Mouse (Mus musculus) neutrophil, adult 5-6 weeks (primary cell): ENCODE measurements around the gene Olfr376. TPM values are rescaled to one million over a fixed set of nuclear protein-coding genes. Genes with fewer than 3 reads are reported as not detected.

ENCODE experiments used
- ATAC-seq: fragments of 151-379, 151-347 bp; 2 replicates; pipeline ENCODE4 v1.8.0; 2017; ENCODE audit warnings: mild to moderate bottlenecking, moderate TSS enrichment; ENCODE audit not compliant: insufficient number of reproducible peaks, poor library complexity, low FRiP score, severe bottlenecking; ENCODE audit errors: extremely low read depth
- total RNA-seq: library from RNA; stranded (forward); fragments of 200-1000 nt; gene quantifications from 2 replicates; pipeline ENCODE4 v1.2.3, GENCODE M21; 2017

Olfr376 gene
- not detected in 2 replicates for total RNA-seq

DNA sequence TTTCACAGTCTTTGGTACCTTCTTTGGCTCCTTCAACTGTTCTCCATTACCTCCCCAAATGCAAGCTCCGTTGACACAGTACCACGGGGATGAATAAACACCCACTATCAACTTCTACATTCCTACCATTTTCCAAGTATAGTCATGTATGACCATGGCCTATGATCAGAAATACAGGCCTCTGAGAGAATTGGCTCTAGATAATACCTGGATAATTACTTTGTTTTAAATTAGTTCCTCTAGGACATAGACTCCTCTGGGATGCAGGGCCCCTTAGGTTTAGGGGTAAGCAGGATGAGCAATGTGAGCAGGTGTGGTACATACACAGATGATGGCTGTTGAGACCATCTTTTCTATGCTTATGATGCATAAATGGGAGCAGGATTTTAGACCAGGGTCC is at the start of gene Olfr376:
Gene Olfr376 (plus strand): TSS at position 301 of the 400 bp plus-strand sequence.
- ATAC-seq: no peak

- no peak for ATAC-seq
These were observed 46.9 kb upstream of the Olfr376 start for GRCm38 (mm10) chr11:73323906-73324830.

- ATAC-seq: no peak
These were observed 44.6 kb upstream of the Olfr376 start for GRCm38 (mm10) chr11:73326485-73326886.

DNA sequence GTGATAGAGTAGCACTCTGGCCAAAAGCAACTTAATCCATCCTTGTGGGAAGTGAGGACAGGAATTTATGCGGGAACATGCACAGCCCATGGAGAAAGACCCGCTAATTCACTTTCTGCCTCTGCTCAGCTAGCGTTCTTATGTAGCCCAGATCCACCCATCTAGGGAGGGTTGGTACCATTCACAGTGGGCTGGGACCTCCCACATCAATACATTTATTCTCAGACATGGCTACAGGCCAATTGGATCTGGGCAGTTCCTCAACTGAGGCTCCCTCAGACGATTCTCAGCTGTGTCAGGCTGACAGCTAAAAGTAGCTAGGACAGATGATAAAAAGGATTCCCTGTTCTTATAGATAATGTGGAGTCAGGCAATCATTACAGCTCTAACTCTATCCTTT is 43.7 kb upstream of the Olfr376 start:
- no peak for ATAC-seq

GRCm38 (mm10) chr11:73329442-73329841 is 41.6 kb upstream of the Olfr376 start, which contains the start of the genes Aspa, Gm49340 and Spata22:
TSS of gene Aspa (minus strand) at chr11:73329596.
TSS of gene Gm49340 (plus strand) at chr11:73329741.
TSS of gene Spata22 (plus strand) at chr11:73329741.
- ATAC-seq: no peak

DNA sequence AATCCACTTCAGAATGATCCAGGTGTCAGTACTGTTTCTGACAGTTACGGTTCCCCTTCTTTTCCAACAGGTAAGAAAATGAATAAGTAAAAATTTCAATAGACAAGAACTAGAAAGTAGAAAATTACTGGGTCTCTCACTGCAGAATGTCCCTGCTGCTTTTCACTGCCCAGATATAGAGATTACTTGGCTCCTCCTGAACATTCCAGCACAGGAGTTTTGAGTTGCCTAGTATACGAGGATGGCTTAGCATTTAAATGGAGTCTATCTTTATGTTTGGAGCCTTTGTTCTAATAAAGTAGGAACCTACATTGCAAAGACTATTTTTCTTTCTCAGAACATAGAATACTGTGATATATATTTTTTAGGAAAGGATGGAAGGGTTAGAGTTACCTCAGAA is 37.7 kb upstream of the Olfr376 start:
- no peak for ATAC-seq

- no peak for ATAC-seq
These were observed 34.1 kb upstream of the Olfr376 start for GRCm38 (mm10) chr11:73336919-73337318.

- ATAC-seq: no peak
These were observed 20.6 kb upstream of the Olfr376 start, which contains the start of gene Olfr20 for GRCm38 (mm10) chr11:73350483-73350882. TSS of gene Olfr20 (plus strand) at chr11:73350783.

DNA sequence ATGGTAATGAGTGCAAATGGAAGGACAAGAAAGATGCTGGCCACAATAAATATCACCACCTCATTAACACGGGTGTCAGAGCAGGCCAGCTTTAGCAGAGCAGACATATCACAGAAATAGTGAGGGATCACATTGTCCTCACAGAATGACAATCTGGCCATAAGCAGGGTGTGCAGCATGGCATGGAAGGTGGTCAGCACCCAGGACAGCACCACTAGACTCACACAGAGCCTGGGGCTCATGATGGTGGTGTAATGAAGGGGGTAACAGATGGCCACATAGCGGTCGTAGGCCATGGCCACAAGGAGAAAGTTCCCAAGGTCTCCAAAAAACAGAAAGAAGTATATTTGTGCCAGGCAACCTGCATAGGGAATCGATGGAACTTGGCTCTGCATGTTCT is 24.3 kb downstream of the Olfr376 start:
- ATAC-seq: no peak

DNA sequence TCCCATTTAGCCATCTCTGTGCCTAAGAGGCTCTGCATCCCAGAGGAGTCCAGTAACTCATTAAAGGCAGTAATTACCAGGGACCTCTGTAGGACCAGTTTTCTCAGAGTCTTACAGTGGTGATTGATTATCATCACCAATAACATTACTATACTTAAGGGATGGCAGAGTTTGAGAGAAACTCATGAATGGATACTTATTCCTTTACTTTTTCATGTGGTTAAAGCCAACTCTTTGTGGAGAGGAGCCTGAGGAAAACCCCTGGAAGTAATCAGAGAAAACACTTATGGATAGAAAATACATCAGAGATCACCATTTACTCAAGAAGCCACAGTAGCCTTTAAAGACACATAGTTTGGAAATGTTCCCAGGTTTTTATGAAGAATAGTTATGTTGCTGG is 28.5 kb downstream of the Olfr376 start, which contains the start of gene Olfr1:
Gene Olfr1 (minus strand): TSS at position 101 of the 400 bp plus-strand sequence.
- no peak for ATAC-seq

Other genes starting within 250 kb of the Olfr376 start
- gene Haspin, start 233.0 kb upstream of the Olfr376 start, total RNA-seq: 3.9 and 4.3 TPM in 2 replicates
- not detected in 2 replicates for gene P2rx5, start 210.8 kb upstream of the Olfr376 start, total RNA-seq
- gene Emc6, start 194.2 kb upstream of the Olfr376 start, total RNA-seq: 15.4 and 17.8 TPM in 2 replicates
- 10.2 and 17.1 TPM in 2 replicates for gene Tax1bp3, start 194.2 kb upstream of the Olfr376 start, total RNA-seq
- gene Ctns, start 172.2 kb upstream of the Olfr376 start, total RNA-seq: 15.7 and 19.0 TPM in 2 replicates
- 1.4 and 2.4 TPM in 2 replicates for gene Shpk, start 171.8 kb upstream of the Olfr376 start, total RNA-seq
- not detected in 2 replicates for gene Trpv1, start 137.0 kb upstream of the Olfr376 start, total RNA-seq
- 0.12 TPM in 1 of 2 replicates, not detected in the other for gene Trpv3, start 103.9 kb upstream of the Olfr376 start, total RNA-seq
- 1.9 TPM in 1 of 2 replicates, not detected in the other for gene Aspa, start 41.6 kb upstream of the Olfr376 start, total RNA-seq
- gene Gm49340, start 41.5 kb upstream of the Olfr376 start, total RNA-seq: not detected in 2 replicates
- gene Spata22, start 41.5 kb upstream of the Olfr376 start, total RNA-seq: not detected in 2 replicates
- not detected in 2 replicates for gene Olfr20, start 20.5 kb upstream of the Olfr376 start, total RNA-seq
- not detected in 2 replicates for gene Olfr1, start 28.4 kb downstream of the Olfr376 start, total RNA-seq
- gene Olfr378, start 57.2 kb downstream of the Olfr376 start, total RNA-seq: not detected in 2 replicates
- gene Olfr380, start 86.3 kb downstream of the Olfr376 start, total RNA-seq: not detected in 2 replicates
- gene Olfr381, start 120.4 kb downstream of the Olfr376 start, total RNA-seq: not detected in 2 replicates
- gene Olfr382, start 146.0 kb downstream of the Olfr376 start, total RNA-seq: not detected in 2 replicates
- gene Olfr385, start 221.8 kb downstream of the Olfr376 start, total RNA-seq: not detected in 2 replicates
- not detected in 2 replicates for gene Olfr384, start 227.3 kb downstream of the Olfr376 start, total RNA-seq